Mouse (Mus musculus) kidney, postnatal 0 days (tissue): ENCODE measurements around the gene Igsf9b. TPM values are rescaled to one million over a fixed set of nuclear protein-coding genes. Genes with fewer than 3 reads are reported as not detected.

Experiments
- ATAC-seq: fragments of 200-750 bp; cut with Nextera tagmentation; replicated peaks from 2 replicates; pipeline ENCODE4 v1.8.0; 2017; ENCODE audit warnings: low read depth, moderate number of reproducible peaks, moderate TSS enrichment, moderate library complexity; ENCODE audit not compliant: low FRiP score
- DNase-seq: peaks from one replicate; pipeline ENCODE4 v3.0.0-alpha.2; 2016; ENCODE audit warnings: low spot score
- H3K27ac ChIP-seq: fragments of 300-500 bp; sonication (generic); 2 replicates; pipeline ENCODE4 v1.5.1; 2014; ENCODE audit warnings: mild to moderate bottlenecking
- H3K27me3 ChIP-seq: fragments of 300-500 bp; sonication (generic); 2 replicates; pipeline ENCODE4 v1.6.1; 2014; ENCODE audit warnings: low read length, mixed read lengths; ENCODE audit not compliant: insufficient read depth
- H3K36me3 ChIP-seq: fragments of 300-500 bp; sonication (generic); 2 replicates; pipeline ENCODE4 v1.6.1; 2014; ENCODE audit warnings: low read length, mixed read lengths; ENCODE audit not compliant: insufficient read depth
- H3K4me1 ChIP-seq: fragments of 300-500 bp; sonication (generic); replicated peaks from 2 replicates; pipeline ENCODE4 v1.6.1; 2014; ENCODE audit warnings: antibody characterized with exemption, low read length, mixed read lengths; ENCODE audit not compliant: insufficient read depth
- H3K4me2 ChIP-seq: fragments of 300-500 bp; sonication (generic); 2 replicates; pipeline ENCODE4 v1.6.1; 2014; ENCODE audit warnings: mild to moderate bottlenecking, low read length, moderate library complexity, mixed read lengths
- H3K4me3 ChIP-seq: fragments of 300-500 bp; sonication (generic); replicated peaks from 2 replicates; pipeline ENCODE4 v1.5.1; 2014; ENCODE audit warnings: low read depth, low read length
- H3K9ac ChIP-seq: fragments of 300-500 bp; sonication (generic); 2 replicates; pipeline ENCODE4 v1.6.1; 2014; ENCODE audit warnings: low read depth, low read length
- H3K9me3 ChIP-seq: fragments of 300-500 bp; sonication (generic); replicated peaks from 2 replicates; pipeline ENCODE4 v1.6.1; 2016; ENCODE audit warnings: low read length, inconsistent platforms, mixed read lengths
- CTCF ChIP-seq: IDR thresholded peaks from 2 replicates; pipeline ENCODE4 v1.5.1; 2016; ENCODE audit warnings: antibody characterized with exemption, low read depth, mild to moderate bottlenecking, moderate library complexity
- WGBS: fragments of 180-500 bp; shearing (Covaris S2); extraction: QIAGEN DNeasy Blood & Tissue Kit; methylation state at CpG from one replicate; pipeline ENCODE4 v1.1.7; 2014; 5-methylcytosine and 5-hydroxymethylcytosine counted together
- polyA plus RNA-seq: library from polyadenylated mRNA; unstranded; fragments of >200 nt; fragmentation: Nextera tagmentation; extraction: Ambion mirVana; gene quantifications from 2 replicates; pipeline ENCODE4 v1.2.1, GENCODE M21; 2015

Igsf9b gene
- polyA plus RNA-seq, 1 experiment from 2014 or later, result 1.0 TPM

DNA sequence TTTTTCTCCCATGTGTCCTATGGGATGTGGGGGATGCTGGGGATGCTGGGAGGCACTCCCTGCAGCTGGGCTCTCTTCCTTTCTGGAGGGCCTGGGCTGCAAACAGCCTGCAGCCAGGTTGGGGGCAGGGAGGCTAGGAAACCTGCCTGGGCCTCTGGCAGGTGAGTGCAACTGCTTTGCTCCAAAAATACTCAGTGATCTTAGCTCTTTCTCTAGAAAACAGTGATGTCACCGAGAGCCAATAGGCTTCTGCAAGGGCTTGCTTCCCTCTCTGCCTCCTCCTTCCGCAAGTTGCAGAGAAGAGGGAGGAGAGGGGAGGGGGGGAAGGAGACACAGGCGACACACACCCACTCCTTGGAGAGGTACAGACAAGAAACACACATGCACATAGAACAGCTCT lies 8.3 kb downstream of the Igsf9b start:
- Histone ChIP-seq H3K36me3 (no peaks in the 10 kb centered on the region), H3K9ac (no peak overlapping the region), H3K4me3 (no peak overlapping the region), H3K4me2 (no peak overlapping the region), H3K4me1 (no peaks in the 10 kb centered on the region), H3K9me3 (no peaks in the 10 kb centered on the region), H3K27ac (no peak overlapping the region), H3K27me3 (no peaks in the 10 kb centered on the region)
- ATAC-seq, result no peak
- DNase-seq, result no peak
- no peak for TF ChIP-seq CTCF
- 39% methylated on average over 2 of the region's 3 CpGs for WGBS

DNA sequence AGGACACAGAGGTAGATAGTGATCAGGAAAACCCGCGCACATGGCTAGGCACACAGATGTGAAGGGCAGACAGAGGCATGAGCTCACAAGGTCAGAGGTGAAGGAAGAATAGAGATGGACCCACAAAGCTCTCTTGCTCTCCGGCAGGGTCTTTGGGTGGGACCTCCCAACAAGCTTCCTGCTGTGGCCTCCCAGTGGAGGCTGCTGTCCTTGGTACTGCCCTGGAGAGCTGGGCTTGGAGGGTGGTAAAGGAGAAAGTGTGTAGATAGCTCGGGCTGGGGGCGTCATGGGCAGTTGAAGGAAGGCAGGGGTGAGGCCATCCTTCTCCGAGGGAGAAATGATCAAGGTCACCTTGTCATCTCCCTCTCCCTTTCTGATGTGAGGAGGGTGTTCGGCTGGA lies 9.0 kb downstream of the Igsf9b start:
- no peak overlapping the region for H3K4me2 ChIP-seq
- no peak overlapping the region for H3K4me3 ChIP-seq
- no peaks in the 10 kb centered on the region for H3K4me1 ChIP-seq
- no peak overlapping the region for H3K27ac ChIP-seq
- no peak; the same call in 1 of the 2 replicates for ATAC-seq
- H3K27me3 ChIP-seq, result no peaks in the 10 kb centered on the region
- H3K9me3 ChIP-seq, result no peaks in the 10 kb centered on the region
- no peak overlapping the region for H3K9ac ChIP-seq
- TF ChIP-seq CTCF, result no peak
- no peaks in the 10 kb centered on the region for H3K36me3 ChIP-seq
- DNase-seq, result peak; percentile 66
- 22% methylated on average over 7 of the region's 7 CpGs for WGBS

DNA sequence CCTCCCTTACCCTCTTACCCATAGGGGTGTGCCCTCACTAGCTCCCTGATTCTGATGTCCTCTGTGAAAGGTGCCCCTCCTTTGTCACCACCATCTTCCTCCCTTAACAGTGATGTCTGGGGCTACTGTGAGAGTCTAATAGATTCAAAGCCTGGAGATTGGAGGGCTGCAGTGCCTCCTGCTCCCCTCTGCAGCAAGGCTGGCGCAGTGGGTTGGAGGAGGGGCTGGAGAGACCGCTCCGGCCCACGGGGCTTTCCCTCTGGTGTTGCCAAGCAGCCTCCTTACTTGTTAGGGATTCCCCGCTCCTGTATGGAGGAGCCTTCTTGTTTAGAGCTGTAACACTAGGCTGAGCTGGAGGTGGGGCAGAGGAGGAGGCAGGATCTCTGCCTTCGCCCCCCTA lies 9.6 kb downstream of the Igsf9b start:
- H3K4me2 ChIP-seq, result no peak overlapping the region
- no peaks in the 10 kb centered on the region for H3K27me3 ChIP-seq
- H3K4me3 ChIP-seq, result no peak overlapping the region
- H3K9me3 ChIP-seq, result no peaks in the 10 kb centered on the region
- H3K27ac ChIP-seq, result no peak overlapping the region
- WGBS, result 35% methylated on average over 6 of the region's 6 CpGs
- no peaks in the 10 kb centered on the region for H3K4me1 ChIP-seq
- ATAC-seq, result no peak
- no peak for TF ChIP-seq CTCF
- H3K36me3 ChIP-seq, result no peaks in the 10 kb centered on the region
- H3K9ac ChIP-seq, result no peak overlapping the region
- no peak for DNase-seq

DNA sequence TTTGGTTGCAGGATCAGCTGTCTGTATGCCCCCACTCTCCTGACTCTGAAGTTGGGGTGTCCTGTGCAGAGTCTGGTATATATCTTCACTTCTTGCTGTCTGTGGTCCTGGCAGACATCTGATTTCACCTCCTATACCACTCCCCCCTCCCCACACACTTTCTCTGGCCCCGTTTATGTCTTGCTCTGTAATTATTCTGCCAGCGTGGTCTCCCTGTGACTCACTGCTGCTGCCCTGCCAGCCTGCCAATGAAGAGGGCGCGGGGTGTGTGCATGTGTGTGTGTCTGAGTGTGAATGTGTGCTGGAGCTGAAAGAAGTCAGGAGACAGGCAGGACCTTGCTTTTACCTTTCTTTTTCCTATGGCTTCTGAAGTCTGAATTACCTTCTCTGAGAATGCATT lies 11.0 kb downstream of the Igsf9b start:
- Histone ChIP-seq H3K9ac (no peak overlapping the region), H3K27me3 (no peaks in the 10 kb centered on the region), H3K4me1 (no peaks in the 10 kb centered on the region), H3K9me3 (no peaks in the 10 kb centered on the region), H3K36me3 (no peaks in the 10 kb centered on the region), H3K4me3 (no peak overlapping the region), H3K4me2 (no peak overlapping the region), H3K27ac (no peak overlapping the region)
- TF ChIP-seq CTCF, result no peak
- ATAC-seq, result no peak
- DNase-seq, result no peak
- 70% methylated on average over 4 of the region's 4 CpGs for WGBS

DNA sequence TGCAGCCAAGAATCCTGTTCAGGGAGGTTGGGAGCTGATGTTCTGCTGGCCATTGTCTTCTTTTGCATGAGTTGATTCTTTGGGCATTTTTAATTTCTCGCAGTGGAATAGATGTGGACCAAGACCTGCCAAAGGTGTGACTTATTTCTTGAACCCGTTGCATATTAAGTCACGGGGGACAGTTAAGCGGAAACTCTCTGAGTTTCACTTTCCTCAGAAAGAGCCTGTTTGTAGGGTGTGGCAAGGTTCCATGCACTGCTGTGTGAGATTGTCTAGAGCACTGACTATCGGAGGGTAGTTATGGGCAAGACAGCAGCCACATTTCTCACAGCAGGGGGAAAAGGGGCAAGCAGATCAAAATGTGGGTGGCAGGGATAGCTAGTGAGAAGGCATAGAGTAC lies 14.4 kb downstream of the Igsf9b start:
- no peak overlapping the region for H3K4me2 ChIP-seq
- no peak for TF ChIP-seq CTCF
- H3K27me3 ChIP-seq, result no peaks in the 10 kb centered on the region
- no peak overlapping the region for H3K9ac ChIP-seq
- 94% methylated on average over 5 of the region's 5 CpGs for WGBS
- H3K4me1 ChIP-seq, result no peaks in the 10 kb centered on the region
- no peak overlapping the region for H3K4me3 ChIP-seq
- H3K27ac ChIP-seq, result no peak overlapping the region
- no peaks in the 10 kb centered on the region for H3K9me3 ChIP-seq
- DNase-seq (no peak), ATAC-seq (no peak)
- no peaks in the 10 kb centered on the region for H3K36me3 ChIP-seq

DNA sequence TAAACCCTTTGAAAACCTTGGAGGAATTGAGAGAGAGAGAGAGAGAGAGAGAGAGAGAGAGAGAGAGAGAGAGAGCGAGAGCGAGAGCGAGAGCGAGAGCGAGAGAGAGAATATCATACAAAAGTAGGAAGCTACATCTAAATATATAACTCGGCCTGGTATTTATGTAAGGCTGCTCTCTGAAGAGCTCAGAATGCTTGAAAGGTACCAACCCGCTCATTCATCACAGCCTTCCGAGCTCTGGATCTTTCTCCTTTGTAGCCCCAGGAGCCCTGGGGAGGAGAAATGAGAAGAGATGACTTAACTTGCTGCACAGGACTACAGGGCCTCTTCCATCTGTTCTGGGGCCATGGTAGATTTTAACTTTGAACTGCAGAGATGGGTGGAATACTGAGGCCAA lies 22.3 kb downstream of the Igsf9b start:
- no peak for TF ChIP-seq CTCF
- Histone ChIP-seq H3K4me2 (no peak overlapping the region), H3K9me3 (no peaks in the 10 kb centered on the region), H3K9ac (no peak overlapping the region), H3K27me3 (no peaks in the 10 kb centered on the region), H3K4me1 (no peaks in the 10 kb centered on the region), H3K4me3 (no peak overlapping the region), H3K27ac (no peak overlapping the region), H3K36me3 (no peaks in the 10 kb centered on the region)
- 94% methylated on average over 8 of the region's 8 CpGs for WGBS
- DNase-seq (no peak), ATAC-seq (no peak)

DNA sequence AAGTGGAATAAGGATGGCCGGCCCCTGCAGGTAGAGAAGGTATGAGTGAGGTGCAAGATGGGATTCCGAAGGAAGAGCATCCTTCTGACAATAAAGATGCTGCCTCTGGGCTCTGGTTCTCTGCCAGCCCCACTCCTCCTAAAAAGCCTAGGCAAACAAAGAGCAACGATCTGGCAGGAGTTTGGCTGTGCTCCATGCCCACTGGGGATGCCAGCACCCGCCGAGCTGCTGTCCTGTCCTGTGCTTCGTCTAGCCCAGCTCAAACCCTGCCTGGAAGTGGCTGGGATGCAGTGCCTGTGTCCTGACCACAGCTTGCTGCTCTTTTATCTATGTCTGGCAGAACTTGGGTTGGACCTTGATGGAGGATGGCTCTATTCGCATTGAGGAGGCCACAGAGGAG lies 23.3 kb downstream of the Igsf9b start:
- WGBS, result 79% methylated on average over 7 of the region's 7 CpGs
- H3K9me3 ChIP-seq, result no peaks in the 10 kb centered on the region
- no peak for TF ChIP-seq CTCF

More for the DNA sequence above, 23.3 kb downstream of the Igsf9b start:
- Histone ChIP-seq H3K4me1 (no peaks in the 10 kb centered on the region), H3K4me3 (no peak overlapping the region), H3K27ac (no peak overlapping the region), H3K27me3 (no peaks in the 10 kb centered on the region), H3K9ac (no peak overlapping the region), H3K36me3 (no peaks in the 10 kb centered on the region), H3K4me2 (no peak overlapping the region)
- ATAC-seq (no peak), DNase-seq (no peak)
